Mouse (Mus musculus) neural tube, embryonic 15.5 days (tissue): ENCODE data around the gene Cry2. TPM values are rescaled to one million over a fixed set of nuclear protein-coding genes. Genes with fewer than 3 reads are reported as not detected.

Experiments
- ATAC-seq: fragments of 200-750 bp; cut with Nextera tagmentation; 2 replicates; pipeline ENCODE4 v1.8.0; 2017; ENCODE audit warnings: mild to moderate bottlenecking, moderate TSS enrichment, moderate library complexity; ENCODE audit not compliant: low FRiP score
- H3K27ac ChIP-seq: fragments of 300-500 bp; sonication (generic); replicated peaks from 2 replicates; pipeline ENCODE4 v1.5.1; 2015; ENCODE audit warnings: mild to moderate bottlenecking, inconsistent platforms
- H3K27me3 ChIP-seq: fragments of 300-500 bp; sonication (generic); replicated peaks from 2 replicates; pipeline ENCODE4 v1.6.1; 2015; ENCODE audit warnings: inconsistent platforms
- H3K36me3 ChIP-seq: fragments of 300-500 bp; sonication (generic); 2 replicates; pipeline ENCODE4 v1.6.1; 2015; ENCODE audit warnings: inconsistent platforms
- H3K4me1 ChIP-seq: fragments of 300-500 bp; sonication (generic); 2 replicates; pipeline ENCODE4 v1.6.1; 2015; ENCODE audit warnings: inconsistent platforms
- H3K4me2 ChIP-seq: fragments of 300-500 bp; sonication (generic); 2 replicates; pipeline ENCODE4 v1.6.1; 2015; ENCODE audit warnings: inconsistent platforms, mild to moderate bottlenecking, moderate library complexity
- H3K4me3 ChIP-seq: fragments of 300-500 bp; sonication (generic); replicated peaks from 2 replicates; pipeline ENCODE4 v1.5.1; 2015; ENCODE audit warnings: mild to moderate bottlenecking, inconsistent platforms
- H3K9ac ChIP-seq: fragments of 300-500 bp; sonication (generic); replicated peaks from 2 replicates; pipeline ENCODE4 v1.6.1; 2015; ENCODE audit warnings: mild to moderate bottlenecking, inconsistent platforms
- H3K9me3 ChIP-seq: fragments of 300-500 bp; sonication (generic); replicated peaks from 2 replicates; pipeline ENCODE4 v1.6.1; 2016; ENCODE audit warnings: inconsistent platforms
- WGBS: fragments of 180-500 bp; shearing (Covaris S2); methylation state at CpG from one replicate; pipeline ENCODE4 v1.1.7; 2015; ENCODE audit warnings: mixed read lengths; 5-methylcytosine and 5-hydroxymethylcytosine counted together
- polyA plus RNA-seq: library from polyadenylated mRNA; unstranded; fragments of >200 nt; fragmentation: Nextera tagmentation; extraction: Ambion mirVana; gene quantifications from 2 replicates; pipeline ENCODE4 v1.2.1, GENCODE M21; 2015

Gene Cry2
- polyA plus RNA-seq, 1 experiment from 2014 or later, result 46.0 TPM

GRCm38 (mm10) chr2:92372767-92373436 is 60.9 kb downstream of the Cry2 start:
- no peaks in the 10 kb centered on the region for H3K9me3 ChIP-seq
- WGBS, result 38% methylated on average over 9 of the region's 9 CpGs
- H3K27me3 ChIP-seq, result peaks cover 35% of the 10 kb centered on the region
- no peak overlapping the region for H3K4me3 ChIP-seq
- no peak overlapping the region for H3K4me2 ChIP-seq
- peaks cover 62% of the 10 kb centered on the region for H3K4me1 ChIP-seq
- H3K27ac ChIP-seq, result 0 out of 2 replicates have a peak overlapping the region, but pooled peaks have one; percentile 9
- no peak for ATAC-seq
- peaks cover 1% of the 10 kb centered on the region for H3K36me3 ChIP-seq
- no peak overlapping the region for H3K9ac ChIP-seq

GRCm38 (mm10) chr2:92371971-92372690 is 61.7 kb downstream of the Cry2 start:
- Histone ChIP-seq H3K9me3 (no peaks in the 10 kb centered on the region), H3K4me1 (peaks cover 62% of the 10 kb centered on the region), H3K27ac (0 out of 2 replicates have a peak overlapping the region, but pooled peaks have one; percentile 9), H3K36me3 (no peaks in the 10 kb centered on the region), H3K27me3 (peaks cover 35% of the 10 kb centered on the region), H3K4me2 (no peak overlapping the region), H3K9ac (no peak overlapping the region), H3K4me3 (no peak overlapping the region)
- ATAC-seq, result no peak
- 10% methylated on average over 10 of the region's 10 CpGs for WGBS

GRCm38 (mm10) chr2:92370821-92371805 is 62.7 kb downstream of the Cry2 start:
- Histone ChIP-seq H3K27me3 (peaks cover 35% of the 10 kb centered on the region), H3K9me3 (no peaks in the 10 kb centered on the region), H3K9ac (peak overlapping the region; percentile 22; the same call in 1 of the 2 replicates), H3K4me1 (peaks cover 55% of the 10 kb centered on the region), H3K4me2 (peak overlapping the region; percentile 58), H3K36me3 (no peaks in the 10 kb centered on the region), H3K4me3 (peak overlapping the region; percentile 32), H3K27ac (no peak overlapping the region)
- no peak for ATAC-seq
- WGBS, result 5% methylated on average over 45 of the region's 45 CpGs

- Histone ChIP-seq H3K4me1 (peaks cover 48% of the 10 kb centered on the region), H3K36me3 (no peaks in the 10 kb centered on the region), H3K4me3 (peak overlapping the region; percentile 32), H3K9me3 (no peaks in the 10 kb centered on the region), H3K9ac (peak overlapping the region; percentile 22; the same call in 1 of the 2 replicates), H3K27ac (no peak overlapping the region), H3K27me3 (peaks cover 35% of the 10 kb centered on the region), H3K4me2 (peak overlapping the region; percentile 58)
- 17% methylated on average over 19 of the region's 19 CpGs for WGBS
- no peak for ATAC-seq
Measured at GRCm38 (mm10) chr2:92370375-92370774, 63.5 kb downstream of the Cry2 start.

GRCm38 (mm10) chr2:92367383-92368029 is 66.3 kb downstream of the Cry2 start:
- 40% methylated on average over 20 of the region's 20 CpGs for WGBS
- Histone ChIP-seq H3K4me2 (no peak overlapping the region), H3K9me3 (no peaks in the 10 kb centered on the region), H3K27ac (no peak overlapping the region), H3K9ac (no peak overlapping the region), H3K4me1 (peaks cover 25% of the 10 kb centered on the region), H3K27me3 (peaks cover 35% of the 10 kb centered on the region), H3K4me3 (no peak overlapping the region), H3K36me3 (peaks cover 6% of the 10 kb centered on the region)
- ATAC-seq, result no peak

GRCm38 (mm10) chr2:92365568-92365967 is 68.3 kb downstream of the Cry2 start:
- WGBS, result 93% methylated on average over 10 of the region's 10 CpGs
- Histone ChIP-seq H3K9ac (no peak overlapping the region), H3K27me3 (peaks cover 21% of the 10 kb centered on the region), H3K27ac (no peak overlapping the region), H3K9me3 (no peaks in the 10 kb centered on the region), H3K4me2 (no peak overlapping the region), H3K4me3 (no peak overlapping the region), H3K36me3 (peaks cover 9% of the 10 kb centered on the region), H3K4me1 (peaks cover 5% of the 10 kb centered on the region)
- no peak for ATAC-seq

GRCm38 (mm10) chr2:92364086-92364485 is 69.8 kb downstream of the Cry2 start:
- Histone ChIP-seq H3K4me3 (no peak overlapping the region), H3K27me3 (peaks cover 6% of the 10 kb centered on the region), H3K9ac (no peak overlapping the region), H3K4me2 (no peak overlapping the region), H3K36me3 (peaks cover 23% of the 10 kb centered on the region), H3K4me1 (peaks cover 7% of the 10 kb centered on the region; the same call in 1 of the 2 replicates), H3K9me3 (no peaks in the 10 kb centered on the region), H3K27ac (no peak overlapping the region)
- WGBS, result 93% methylated on average over 4 of the region's 4 CpGs
- no peak for ATAC-seq

- Histone ChIP-seq H3K27me3 (no peaks in the 10 kb centered on the region), H3K27ac (no peak overlapping the region), H3K4me3 (no peak overlapping the region), H3K36me3 (peaks cover 37% of the 10 kb centered on the region), H3K4me2 (no peak overlapping the region), H3K9ac (no peak overlapping the region), H3K4me1 (peaks cover 7% of the 10 kb centered on the region; the same call in 1 of the 2 replicates), H3K9me3 (no peaks in the 10 kb centered on the region)
- 94% methylated on average over 6 of the region's 6 CpGs for WGBS
- ATAC-seq, result no peak
Measured at GRCm38 (mm10) chr2:92362571-92363228, 71.1 kb downstream of the Cry2 start.

- 87% methylated on average over 8 of the region's 8 CpGs for WGBS
- peak overlapping the region; percentile 51; the same call in 1 of the 2 replicates for H3K27ac ChIP-seq
- peaks cover 7% of the 10 kb centered on the region; the same call in 1 of the 2 replicates for H3K4me1 ChIP-seq
- no peak overlapping the region for H3K4me3 ChIP-seq
- no peaks in the 10 kb centered on the region for H3K27me3 ChIP-seq
- no peak overlapping the region for H3K4me2 ChIP-seq
- ATAC-seq, result no peak
- peaks cover 45% of the 10 kb centered on the region for H3K36me3 ChIP-seq
- no peaks in the 10 kb centered on the region for H3K9me3 ChIP-seq
- H3K9ac ChIP-seq, result no peak overlapping the region
Measured at GRCm38 (mm10) chr2:92361795-92362194, 72.0 kb downstream of the Cry2 start.

- no peak overlapping the region for H3K9ac ChIP-seq
- peak overlapping the region; percentile 75; the same call in 1 of the 2 replicates for H3K27ac ChIP-seq
- H3K4me1 ChIP-seq, result peaks cover 9% of the 10 kb centered on the region; the same call in 1 of the 2 replicates
- H3K9me3 ChIP-seq, result no peaks in the 10 kb centered on the region
- ATAC-seq, result peak; percentile 64; the same call in 1 of the 2 replicates
- no peak overlapping the region for H3K4me2 ChIP-seq
- H3K4me3 ChIP-seq, result no peak overlapping the region
- H3K36me3 ChIP-seq, result peaks cover 47% of the 10 kb centered on the region
- no peaks in the 10 kb centered on the region for H3K27me3 ChIP-seq
- WGBS, result 22% methylated on average over 12 of the region's 12 CpGs
Measured at GRCm38 (mm10) chr2:92360893-92361292, 73.0 kb downstream of the Cry2 start.
